Mouse (Mus musculus): ENCODE data around the gene Flt4. TPM values are rescaled to one million over a fixed set of nuclear protein-coding genes. Genes with fewer than 3 reads are reported as not detected.

Gene Flt4
- total and polyA plus RNA-seq, 3 experiments = under 0.01 to 0.15 (median 0.02) TPM

- H3K4me1 ChIP-seq (ENCODE audit: insufficient read depth, low read depth, low read length) = peaks cover 23% of the 10 kb centered on the region
- no peak overlapping the region for H3K4me3 ChIP-seq (ENCODE audit: low read depth, low read length)
- H3K27me3 ChIP-seq (ENCODE audit: insufficient read depth, low read length) = no peaks in the 10 kb centered on the region
- H3K36me3 ChIP-seq (replicated peaks) = peaks cover 78% of the 10 kb centered on the region
- no peak for ATAC-seq (ENCODE audit: extremely low read depth, insufficient number of reproducible peaks, low FRiP score, poor library complexity, severe bottlenecking)
- no peaks in the 10 kb centered on the region for H3K9me3 ChIP-seq (replicated peaks)
- no peak for TF ChIP-seq TAL1 (conservative IDR thresholded peaks at IDR 0.05; ENCODE audit: low read depth, low read length)
- no peak for DNase-seq (ENCODE audit: low spot score)
These were observed 86.0 kb downstream of the Flt4 start for GRCm38 (mm10) chr11:49695013-49695412.

GRCm38 (mm10) chr11:49695695-49696094, 86.6 kb downstream of the Flt4 start:
- TF ChIP-seq GATA1 (IDR thresholded peaks at IDR 0.05; ENCODE audit: borderline replicate concordance, low read length) (no peak), POLR2AphosphoS5 (IDR thresholded peaks at IDR 0.05; ENCODE audit: insufficient replicate concordance, low read depth, low read length) (no peak), CTCF (IDR thresholded peaks at IDR 0.05; ENCODE audit: low read depth, low read length) (no peak)
- Histone ChIP-seq H3K9me3 (replicated peaks) (no peaks in the 10 kb centered on the region), H3K4me1 (ENCODE audit: insufficient read depth, low read depth, low read length) (peaks cover 18% of the 10 kb centered on the region), H3K4me3 (ENCODE audit: low read depth, low read length) (no peak overlapping the region), H3K27me3 (ENCODE audit: insufficient read depth, low read length) (no peaks in the 10 kb centered on the region), H3K36me3 (replicated peaks) (peaks cover 73% of the 10 kb centered on the region)
- no peak for DNase-seq (ENCODE audit: low spot score)
- no peak for ATAC-seq (ENCODE audit: extremely low read depth, insufficient number of reproducible peaks, low FRiP score, poor library complexity, severe bottlenecking)

GRCm38 (mm10) chr11:49696472-49696871, 87.4 kb downstream of the Flt4 start:
- H3K27me3 ChIP-seq (ENCODE audit: insufficient read depth, low read length) = no peaks in the 10 kb centered on the region
- DNase-seq (ENCODE audit: low spot score) (no peak), ATAC-seq (ENCODE audit: extremely low read depth, insufficient number of reproducible peaks, low FRiP score, poor library complexity, severe bottlenecking) (no peak)
- H3K4me1 ChIP-seq (ENCODE audit: insufficient read depth, low read depth, low read length) = peaks cover 16% of the 10 kb centered on the region
- TF ChIP-seq GATA2 (IDR thresholded peaks at IDR 0.05; ENCODE audit: borderline replicate concordance, low read depth, low read length) (no peak), GATA1 (IDR thresholded peaks at IDR 0.05; ENCODE audit: borderline replicate concordance, low read length) (no peak), POLR2AphosphoS5 (IDR thresholded peaks at IDR 0.05; ENCODE audit: insufficient replicate concordance, low read depth, low read length) (no peak), CTCF (IDR thresholded peaks at IDR 0.05; ENCODE audit: low read depth, low read length) (no peak), TAL1 (conservative IDR thresholded peaks at IDR 0.05; ENCODE audit: low read depth, low read length) (no peak)
- peaks cover 73% of the 10 kb centered on the region for H3K36me3 ChIP-seq (replicated peaks)
- no peak overlapping the region for H3K4me3 ChIP-seq (ENCODE audit: low read depth, low read length)
- H3K9me3 ChIP-seq (replicated peaks) = no peaks in the 10 kb centered on the region

GRCm38 (mm10) chr11:49697779-49698178, 88.7 kb downstream of the Flt4 start:
- peaks cover 75% of the 10 kb centered on the region for H3K36me3 ChIP-seq (replicated peaks)
- TF ChIP-seq TAL1 (conservative IDR thresholded peaks at IDR 0.05; ENCODE audit: low read depth, low read length) (no peak), GATA2 (IDR thresholded peaks at IDR 0.05; ENCODE audit: borderline replicate concordance, low read depth, low read length) (no peak), CTCF (IDR thresholded peaks at IDR 0.05; ENCODE audit: low read depth, low read length) (no peak), POLR2AphosphoS5 (IDR thresholded peaks at IDR 0.05; ENCODE audit: insufficient replicate concordance, low read depth, low read length) (no peak), GATA1 (IDR thresholded peaks at IDR 0.05; ENCODE audit: borderline replicate concordance, low read length) (no peak)
- no peak for ATAC-seq (ENCODE audit: extremely low read depth, insufficient number of reproducible peaks, low FRiP score, poor library complexity, severe bottlenecking)
- no peak for DNase-seq (ENCODE audit: low spot score)
- peaks cover 13% of the 10 kb centered on the region for H3K4me1 ChIP-seq (ENCODE audit: insufficient read depth, low read depth, low read length)
- H3K9me3 ChIP-seq (replicated peaks) = no peaks in the 10 kb centered on the region
- no peaks in the 10 kb centered on the region for H3K27me3 ChIP-seq (ENCODE audit: insufficient read depth, low read length)
- H3K4me3 ChIP-seq (ENCODE audit: low read depth, low read length) = no peak overlapping the region

DNA sequence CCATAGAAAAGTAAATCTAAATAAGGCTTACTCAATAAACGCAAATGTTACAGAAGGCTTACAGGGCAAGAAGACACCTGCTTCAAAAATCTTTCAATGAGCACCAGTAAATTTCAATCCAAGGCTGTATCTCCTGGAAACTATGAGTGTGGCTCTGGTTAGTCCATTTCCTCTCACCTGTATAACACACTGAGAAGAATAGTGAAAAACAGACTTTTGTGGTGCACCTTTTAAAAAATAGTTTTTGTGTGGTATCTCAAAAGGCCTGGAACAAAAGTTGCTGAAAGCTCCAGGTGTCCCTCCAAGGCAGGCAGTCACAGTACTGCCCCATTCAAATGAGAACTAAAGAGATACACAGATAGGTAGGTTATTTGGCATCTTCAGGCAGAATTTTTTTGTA, 90.0 kb downstream of the Flt4 start:
- H3K4me3 ChIP-seq (ENCODE audit: low read depth, low read length) = no peak overlapping the region
- H3K36me3 ChIP-seq (replicated peaks) = peaks cover 75% of the 10 kb centered on the region
- DNase-seq (ENCODE audit: low spot score) (no peak), ATAC-seq (ENCODE audit: extremely low read depth, insufficient number of reproducible peaks, low FRiP score, poor library complexity, severe bottlenecking) (no peak)
- no peaks in the 10 kb centered on the region for H3K27me3 ChIP-seq (ENCODE audit: insufficient read depth, low read length)
- no peaks in the 10 kb centered on the region for H3K9me3 ChIP-seq (replicated peaks)
- no peak for TF ChIP-seq CTCF (IDR thresholded peaks at IDR 0.05; ENCODE audit: low read depth, low read length)
- TF ChIP-seq GATA1 (IDR thresholded peaks at IDR 0.05; ENCODE audit: borderline replicate concordance, low read length) = no peak
- TF ChIP-seq GATA2 (IDR thresholded peaks at IDR 0.05; ENCODE audit: borderline replicate concordance, low read depth, low read length) = no peak
- H3K4me1 ChIP-seq (ENCODE audit: insufficient read depth, low read depth, low read length) = peaks cover 9% of the 10 kb centered on the region

DNA sequence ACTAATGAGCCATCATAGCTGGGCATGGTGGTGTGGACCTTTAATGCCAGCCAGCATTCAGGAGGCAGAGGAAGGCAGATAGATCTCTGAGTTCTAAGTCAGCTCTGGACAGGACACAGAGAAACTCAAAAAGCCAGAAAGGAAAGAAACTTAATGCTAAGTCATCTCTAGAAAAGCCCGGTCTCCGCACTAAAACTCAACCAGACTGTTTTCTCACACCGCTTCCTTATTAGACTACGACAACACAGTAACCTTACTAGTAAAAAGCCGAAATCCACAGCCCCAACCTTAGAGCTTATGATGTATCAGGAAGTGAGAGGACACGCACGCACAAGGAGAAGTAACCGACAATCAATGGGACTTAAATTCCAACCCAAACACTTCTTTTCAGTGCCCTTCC, 93.0 kb downstream of the Flt4 start:
- Histone ChIP-seq H3K4me3 (ENCODE audit: low read depth, low read length) (no peak overlapping the region), H3K27me3 (ENCODE audit: insufficient read depth, low read length) (no peaks in the 10 kb centered on the region), H3K36me3 (replicated peaks) (peaks cover 82% of the 10 kb centered on the region), H3K9me3 (replicated peaks) (no peaks in the 10 kb centered on the region), H3K4me1 (ENCODE audit: insufficient read depth, low read depth, low read length) (peaks cover 11% of the 10 kb centered on the region)
- ATAC-seq (ENCODE audit: extremely low read depth, insufficient number of reproducible peaks, low FRiP score, poor library complexity, severe bottlenecking) (no peak), DNase-seq (ENCODE audit: low spot score) (no peak)
- no peak for TF ChIP-seq GATA1 (IDR thresholded peaks at IDR 0.05; ENCODE audit: borderline replicate concordance, low read length)
- TF ChIP-seq CTCF (IDR thresholded peaks at IDR 0.05; ENCODE audit: low read depth, low read length) = no peak
- no peak for TF ChIP-seq POLR2AphosphoS5 (IDR thresholded peaks at IDR 0.05; ENCODE audit: insufficient replicate concordance, low read depth, low read length)
- TF ChIP-seq TAL1 (conservative IDR thresholded peaks at IDR 0.05; ENCODE audit: low read depth, low read length) = no peak
- no peak for TF ChIP-seq GATA2 (IDR thresholded peaks at IDR 0.05; ENCODE audit: borderline replicate concordance, low read depth, low read length)

Other genes with a start within 250 kb of the Flt4 start
- not detected in 2 replicates for gene Olfr1389, start 186.2 kb upstream of the Flt4 start, total RNA-seq (2014; fragmentation: Nextera tagmentation)
- gene Olfr1389, start 186.2 kb upstream of the Flt4 start, total RNA-seq (2017) = 0.12 and 0.22 TPM in 2 replicates
- not detected in 2 replicates for gene Olfr1389, start 186.2 kb upstream of the Flt4 start, polyA plus RNA-seq (2012)
- gene Olfr1388, start 172.6 kb upstream of the Flt4 start, total RNA-seq (2014; fragmentation: Nextera tagmentation) = 0.87 and 0.98 TPM in 2 replicates
- gene Olfr1388, start 172.6 kb upstream of the Flt4 start, total RNA-seq (2017) = 0.60 and 1.2 TPM in 2 replicates
- 0.04 and 0.12 TPM in 2 replicates for gene Olfr1388, start 172.6 kb upstream of the Flt4 start, polyA plus RNA-seq (2012)
- gene Olfr1387, start 153.9 kb upstream of the Flt4 start, total RNA-seq (2014; fragmentation: Nextera tagmentation) = not detected in 2 replicates
- gene Olfr1387, start 153.9 kb upstream of the Flt4 start, total RNA-seq (2017) = 0.05 and 0.46 TPM in 2 replicates
- not detected in 2 replicates for gene Olfr1387, start 153.9 kb upstream of the Flt4 start, polyA plus RNA-seq (2012)
- gene Olfr1386, start 144.2 kb upstream of the Flt4 start, total RNA-seq (2014; fragmentation: Nextera tagmentation) = not detected in 2 replicates
- 0.22 and 0.23 TPM in 2 replicates for gene Olfr1386, start 144.2 kb upstream of the Flt4 start, total RNA-seq (2017)
- gene Olfr1386, start 144.2 kb upstream of the Flt4 start, polyA plus RNA-seq (2012) = not detected in 2 replicates
- gene Olfr1385, start 120.2 kb upstream of the Flt4 start, total RNA-seq (2014; fragmentation: Nextera tagmentation) = not detected in 2 replicates
- gene Olfr1385, start 120.2 kb upstream of the Flt4 start, total RNA-seq (2017) = 0.22 and 0.35 TPM in 2 replicates
- gene Olfr1385, start 120.2 kb upstream of the Flt4 start, polyA plus RNA-seq (2012) = not detected in 2 replicates
- not detected in 2 replicates for gene Olfr1384, start 102.5 kb upstream of the Flt4 start, total RNA-seq (2014; fragmentation: Nextera tagmentation)
- gene Olfr1384, start 102.5 kb upstream of the Flt4 start, total RNA-seq (2017) = 0.05 and 0.06 TPM in 2 replicates
- gene Olfr1384, start 102.5 kb upstream of the Flt4 start, polyA plus RNA-seq (2012) = not detected in 2 replicates
- gene Olfr1383, start 89.6 kb upstream of the Flt4 start, total RNA-seq (2014; fragmentation: Nextera tagmentation) = not detected in 2 replicates
- 0.06 and 0.27 TPM in 2 replicates for gene Olfr1383, start 89.6 kb upstream of the Flt4 start, total RNA-seq (2017)
- gene Olfr1383, start 89.6 kb upstream of the Flt4 start, polyA plus RNA-seq (2012) = not detected in 2 replicates
- not detected in 2 replicates for gene Olfr1382, start 81.0 kb upstream of the Flt4 start, total RNA-seq (2014; fragmentation: Nextera tagmentation)
- gene Olfr1382, start 81.0 kb upstream of the Flt4 start, total RNA-seq (2017) = 0.11 and 0.12 TPM in 2 replicates
- gene Olfr1382, start 81.0 kb upstream of the Flt4 start, polyA plus RNA-seq (2012) = not detected in 2 replicates
- not detected in 2 replicates for gene Olfr1381, start 65.8 kb upstream of the Flt4 start, total RNA-seq (2014; fragmentation: Nextera tagmentation)
- 0.05 and 0.06 TPM in 2 replicates for gene Olfr1381, start 65.8 kb upstream of the Flt4 start, total RNA-seq (2017)
- not detected in 2 replicates for gene Olfr1381, start 65.8 kb upstream of the Flt4 start, polyA plus RNA-seq (2012)
- gene Olfr1380, start 52.4 kb upstream of the Flt4 start, total RNA-seq (2014; fragmentation: Nextera tagmentation) = not detected in 2 replicates
- gene Olfr1380, start 52.4 kb upstream of the Flt4 start, total RNA-seq (2017) = 0.16 TPM in 1 of 2 replicates, not detected in the other
- gene Olfr1380, start 52.4 kb upstream of the Flt4 start, polyA plus RNA-seq (2012) = not detected in 2 replicates
- not detected in 2 replicates for gene Scgb3a1, start 54.3 kb downstream of the Flt4 start, total RNA-seq (2014; fragmentation: Nextera tagmentation)
- not detected in 2 replicates for gene Scgb3a1, start 54.3 kb downstream of the Flt4 start, total RNA-seq (2017)
- gene Scgb3a1, start 54.3 kb downstream of the Flt4 start, polyA plus RNA-seq (2012) = not detected in 2 replicates
- 155 and 165 TPM in 2 replicates for gene Cnot6, start 103.5 kb downstream of the Flt4 start, total RNA-seq (2014; fragmentation: Nextera tagmentation)
- gene Cnot6, start 103.5 kb downstream of the Flt4 start, total RNA-seq (2017) = 84.5 and 93.8 TPM in 2 replicates
- gene Cnot6, start 103.5 kb downstream of the Flt4 start, polyA plus RNA-seq (2012) = 44.0 and 61.0 TPM in 2 replicates
- gene Gfpt2, start 184.9 kb downstream of the Flt4 start, total RNA-seq (2014; fragmentation: Nextera tagmentation) = not detected in 2 replicates
- 0.22 and 0.23 TPM in 2 replicates for gene Gfpt2, start 184.9 kb downstream of the Flt4 start, total RNA-seq (2017)
- not detected in 2 replicates for gene Gfpt2, start 184.9 kb downstream of the Flt4 start, polyA plus RNA-seq (2012)
- gene Mapk9, start 237.5 kb downstream of the Flt4 start, total RNA-seq (2014; fragmentation: Nextera tagmentation) = 47.9 and 50.8 TPM in 2 replicates
- gene Mapk9, start 237.5 kb downstream of the Flt4 start, total RNA-seq (2017) = 29.3 and 39.1 TPM in 2 replicates
- gene Mapk9, start 237.5 kb downstream of the Flt4 start, polyA plus RNA-seq (2012) = 6.5 and 7.8 TPM in 2 replicates

Measured in G1E (cell line).